Mouse (Mus musculus) stomach, embryonic 16.5 days (tissue): Measurements from ENCODE around the gene Lrba. TPM values are rescaled to one million over a fixed set of nuclear protein-coding genes. Genes with fewer than 3 reads are reported as not detected.
A peak's percentile ranks its signal among the peaks of the same experiment; 100 is the strongest.

Experiments used
- ATAC-seq: fragments of 200-750 bp; cut with Nextera tagmentation; 2 replicates; pipeline ENCODE4 v1.8.0; 2017; ENCODE audit warnings: moderate number of reproducible peaks, moderate TSS enrichment; ENCODE audit not compliant: insufficient read depth, low FRiP score
- H3K27ac ChIP-seq: fragments of 300-500 bp; sonication (generic); 2 replicates; pipeline ENCODE4 v1.5.1; 2014; ENCODE audit warnings: low read length
- H3K27me3 ChIP-seq: fragments of 300-500 bp; sonication (generic); 2 replicates; pipeline ENCODE4 v1.6.1; 2014; ENCODE audit warnings: low read length, control low read depth, mixed read lengths; ENCODE audit not compliant: control insufficient read depth, insufficient read depth
- H3K36me3 ChIP-seq: fragments of 300-500 bp; sonication (generic); 2 replicates; pipeline ENCODE4 v1.6.1; 2014; ENCODE audit warnings: low read length; ENCODE audit not compliant: control insufficient read depth, insufficient read depth
- H3K4me1 ChIP-seq: fragments of 300-500 bp; sonication (generic); 2 replicates; pipeline ENCODE4 v1.6.1; 2014; ENCODE audit warnings: low read length, control low read depth, mixed read lengths; ENCODE audit not compliant: control insufficient read depth, insufficient read depth
- H3K4me2 ChIP-seq: fragments of 300-500 bp; sonication (generic); 2 replicates; pipeline ENCODE4 v1.6.1; 2014; ENCODE audit warnings: low read depth, low read length, mixed read lengths
- H3K4me3 ChIP-seq: fragments of 300-500 bp; sonication (generic); replicated peaks from 2 replicates; pipeline ENCODE4 v1.5.1; 2014; ENCODE audit warnings: mild to moderate bottlenecking, low read length
- H3K9ac ChIP-seq: fragments of 300-500 bp; sonication (generic); 2 replicates; pipeline ENCODE4 v1.6.1; 2014; ENCODE audit warnings: low read length
- H3K9me3 ChIP-seq: fragments of 300-500 bp; sonication (generic); replicated peaks from 2 replicates; pipeline ENCODE4 v1.6.1; 2016; ENCODE audit warnings: low read length, control low read depth; ENCODE audit not compliant: control insufficient read depth
- WGBS: fragments of 180-500 bp; shearing (Covaris S2); extraction: QIAGEN DNeasy Blood & Tissue Kit; methylation state at CpG from one replicate; pipeline ENCODE4 v1.1.7; 2014; 5-methylcytosine and 5-hydroxymethylcytosine counted together
- polyA plus RNA-seq: library from polyadenylated mRNA; unstranded; fragments of >200 nt; fragmentation: Nextera tagmentation; extraction: Ambion mirVana; gene quantifications from 2 replicates; pipeline ENCODE4 v1.2.1, GENCODE M21; 2015

Gene Lrba
- polyA plus RNA-seq, 1 experiment from 2014 or later: 3.5 TPM

DNA sequence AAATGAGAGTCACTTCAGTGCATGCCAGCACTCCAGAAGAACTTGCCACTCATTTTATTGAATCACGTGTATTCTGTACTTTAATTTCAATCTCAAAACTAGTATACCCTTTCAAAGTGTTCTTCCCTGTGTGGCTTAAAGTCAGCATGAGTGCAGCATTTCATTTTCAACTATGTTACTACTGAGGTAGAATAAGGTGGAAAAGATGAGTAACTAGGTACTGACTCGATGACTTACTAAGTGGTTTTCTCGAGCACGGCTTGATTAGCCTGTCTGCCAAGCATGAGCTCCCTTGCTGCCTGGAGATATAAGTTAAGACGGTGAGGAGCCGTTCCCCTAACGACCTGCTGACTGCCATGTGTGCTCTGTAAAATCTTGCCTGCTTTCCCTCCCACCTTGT is 469.1 kb downstream of the Lrba start:
- no peak overlapping the region for H3K4me3 ChIP-seq
- WGBS: 79% methylated on average over 7 of the region's 7 CpGs
- no peak for ATAC-seq

DNA sequence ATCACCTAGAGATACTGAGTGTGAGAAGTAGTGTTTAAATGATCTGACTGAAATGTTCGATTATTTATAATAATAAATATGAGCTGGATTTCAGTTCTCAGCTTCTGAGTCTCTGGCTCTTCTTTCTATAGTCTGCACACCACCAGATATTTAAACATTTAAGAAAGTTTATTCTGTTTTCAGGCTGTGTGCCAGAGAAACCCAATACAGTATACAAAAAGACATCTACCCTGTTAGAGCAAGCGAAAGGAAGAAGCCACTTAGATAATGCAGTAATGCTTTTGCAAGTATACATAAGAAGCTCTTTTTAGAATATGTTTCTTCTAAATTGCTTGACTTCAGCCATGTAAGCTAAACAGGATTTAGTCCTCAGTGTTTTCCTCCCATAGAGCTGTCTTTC is 474.5 kb downstream of the Lrba start:
- Histone ChIP-seq H3K27me3 (no peaks in the 10 kb centered on the region), H3K4me2 (no peak overlapping the region), H3K9ac (no peak overlapping the region), H3K4me1 (peaks cover 3% of the 10 kb centered on the region; the same call in 1 of the 2 replicates), H3K4me3 (no peak overlapping the region), H3K27ac (no peak overlapping the region), H3K36me3 (no peaks in the 10 kb centered on the region), H3K9me3 (no peaks in the 10 kb centered on the region)
- no peak for ATAC-seq
- WGBS: 47% methylated on average over 2 of the region's 2 CpGs

More for the DNA sequence above, 469.1 kb downstream of the Lrba start:
- Histone ChIP-seq H3K27me3 (no peaks in the 10 kb centered on the region), H3K4me2 (no peak overlapping the region), H3K9me3 (no peaks in the 10 kb centered on the region), H3K27ac (no peak overlapping the region), H3K9ac (no peak overlapping the region), H3K36me3 (no peaks in the 10 kb centered on the region), H3K4me1 (0 out of 2 replicates have a peak, but pooled peaks cover 2% of the 10 kb centered on the region)

DNA sequence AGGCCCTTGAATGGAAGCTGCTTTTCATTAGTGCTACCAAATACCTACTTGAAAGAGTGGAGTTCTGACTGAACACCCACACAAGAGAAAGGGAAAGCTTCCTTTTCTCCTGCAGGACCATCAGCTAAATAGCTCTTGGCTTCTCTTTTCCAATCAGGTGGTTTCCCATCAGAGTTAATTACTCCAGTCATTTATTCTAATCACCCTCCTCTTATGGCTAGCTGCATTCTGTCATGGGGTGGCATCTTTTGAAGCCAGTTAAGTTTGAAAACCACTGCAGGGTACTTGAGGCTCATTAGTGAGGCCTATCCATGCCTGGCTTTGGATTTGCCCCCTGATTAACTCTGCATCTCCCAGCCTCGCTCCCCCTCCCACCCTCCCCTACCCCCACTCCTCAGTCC is 476.7 kb downstream of the Lrba start:
- H3K27ac ChIP-seq: no peak overlapping the region
- no peaks in the 10 kb centered on the region for H3K27me3 ChIP-seq
- no peaks in the 10 kb centered on the region for H3K36me3 ChIP-seq
- no peak for ATAC-seq
- 18% methylated on average over 1 of the region's 1 CpGs for WGBS
- H3K4me1 ChIP-seq: peaks cover 3% of the 10 kb centered on the region; the same call in 1 of the 2 replicates
- no peak overlapping the region for H3K4me2 ChIP-seq
- no peaks in the 10 kb centered on the region for H3K9me3 ChIP-seq
- no peak overlapping the region for H3K9ac ChIP-seq
- no peak overlapping the region for H3K4me3 ChIP-seq

DNA sequence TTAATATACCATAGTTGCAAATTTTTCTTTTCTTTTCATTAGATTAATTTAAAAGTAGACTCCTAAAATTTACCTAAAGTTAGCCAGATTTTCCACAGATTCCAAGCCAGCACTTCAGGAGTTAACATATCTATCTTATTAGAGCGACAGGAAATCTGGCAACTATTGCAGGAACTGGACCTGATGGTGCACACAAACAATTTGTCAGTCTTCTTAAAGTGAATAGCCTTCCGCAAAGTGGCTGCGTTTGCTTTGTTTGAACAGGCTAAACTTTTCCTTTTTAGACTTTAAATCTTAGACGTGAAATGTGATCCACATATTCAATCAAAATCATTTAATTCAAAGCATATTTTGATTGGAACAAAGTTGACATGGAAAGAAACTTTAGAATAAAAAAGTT is 485.0 kb downstream of the Lrba start:
- Histone ChIP-seq H3K9ac (no peak overlapping the region), H3K4me2 (no peak overlapping the region), H3K4me3 (no peak overlapping the region), H3K36me3 (no peaks in the 10 kb centered on the region), H3K27me3 (no peaks in the 10 kb centered on the region), H3K27ac (no peak overlapping the region), H3K4me1 (no peaks in the 10 kb centered on the region), H3K9me3 (no peaks in the 10 kb centered on the region)
- ATAC-seq: no peak
- 14% methylated on average over 4 of the region's 4 CpGs for WGBS

DNA sequence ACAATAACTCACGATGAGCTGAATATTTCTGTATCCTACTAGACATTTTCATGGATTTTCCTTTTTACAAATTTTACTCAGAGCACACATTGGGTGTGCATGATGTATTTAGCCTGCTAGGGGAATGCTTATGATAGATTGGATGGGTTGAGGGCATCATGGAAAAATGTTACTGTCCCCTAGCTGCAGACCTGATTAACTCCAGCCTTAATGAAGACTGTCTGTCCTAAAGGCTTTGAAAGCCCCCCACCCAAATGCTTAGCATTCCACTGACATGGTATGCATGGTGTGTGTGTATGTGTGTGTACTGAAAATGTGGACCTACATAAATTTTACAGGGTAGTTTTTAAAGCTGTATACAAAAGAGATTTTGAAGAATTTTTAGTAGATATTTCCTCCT is 487.1 kb downstream of the Lrba start:
- Histone ChIP-seq H3K4me3 (no peak overlapping the region), H3K36me3 (no peaks in the 10 kb centered on the region), H3K27me3 (no peaks in the 10 kb centered on the region), H3K27ac (no peak overlapping the region), H3K4me1 (no peaks in the 10 kb centered on the region), H3K9me3 (no peaks in the 10 kb centered on the region), H3K4me2 (no peak overlapping the region), H3K9ac (no peak overlapping the region)
- WGBS: 64% methylated on average over 1 of the region's 1 CpGs
- no peak for ATAC-seq

DNA sequence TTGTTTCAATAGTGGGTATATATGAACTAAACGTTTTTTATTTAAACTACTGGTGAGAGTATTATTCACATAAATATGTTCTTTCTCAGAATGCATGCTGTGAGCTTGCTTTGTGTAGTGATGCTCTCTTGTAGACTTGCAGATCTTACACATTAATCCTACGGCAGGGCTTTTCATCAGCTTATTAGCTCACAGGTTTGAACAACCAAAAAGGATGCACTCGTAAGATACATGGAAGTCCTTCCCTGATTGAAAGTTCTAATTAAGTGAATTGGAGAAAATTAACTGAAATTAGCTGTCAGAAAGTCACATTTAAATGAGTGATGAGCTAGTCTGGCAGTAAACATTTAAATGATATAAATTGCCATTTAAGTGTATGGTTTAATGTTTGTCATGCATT is 488.3 kb downstream of the Lrba start:
- H3K27ac ChIP-seq: no peak overlapping the region
- ATAC-seq: no peak
- 68% methylated on average over 3 of the region's 3 CpGs for WGBS
- no peak overlapping the region for H3K9ac ChIP-seq
- no peaks in the 10 kb centered on the region for H3K4me1 ChIP-seq
- H3K4me2 ChIP-seq: no peak overlapping the region
- H3K9me3 ChIP-seq: no peaks in the 10 kb centered on the region
- H3K36me3 ChIP-seq: no peaks in the 10 kb centered on the region
- no peak overlapping the region for H3K4me3 ChIP-seq
- no peaks in the 10 kb centered on the region for H3K27me3 ChIP-seq

DNA sequence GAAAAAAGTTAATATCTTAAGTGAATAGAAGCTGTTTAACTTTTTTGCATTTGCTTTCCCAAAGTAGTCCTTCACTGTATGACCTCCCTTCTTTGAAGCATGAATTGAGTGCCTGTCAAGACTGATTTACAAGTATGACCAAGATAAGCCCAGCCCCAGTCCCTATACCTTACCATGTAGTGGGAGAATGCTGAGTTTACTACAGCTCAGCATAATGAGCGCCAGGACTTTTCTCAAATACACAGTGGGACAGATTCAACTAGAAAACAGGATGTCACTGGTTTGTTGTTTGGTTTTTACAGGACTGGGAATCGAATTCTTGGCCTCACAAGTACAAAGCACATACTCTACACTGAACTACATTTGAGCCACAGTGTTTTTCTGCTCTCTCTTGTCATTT is 490.0 kb downstream of the Lrba start:
- H3K4me3 ChIP-seq: no peak overlapping the region
- H3K9me3 ChIP-seq: no peaks in the 10 kb centered on the region
- H3K4me2 ChIP-seq: no peak overlapping the region
- ATAC-seq: no peak
- no peaks in the 10 kb centered on the region for H3K4me1 ChIP-seq
- H3K27ac ChIP-seq: no peak overlapping the region
- 69% methylated on average over 2 of the region's 2 CpGs for WGBS
- H3K9ac ChIP-seq: no peak overlapping the region
- H3K27me3 ChIP-seq: no peaks in the 10 kb centered on the region
- no peaks in the 10 kb centered on the region for H3K36me3 ChIP-seq

DNA sequence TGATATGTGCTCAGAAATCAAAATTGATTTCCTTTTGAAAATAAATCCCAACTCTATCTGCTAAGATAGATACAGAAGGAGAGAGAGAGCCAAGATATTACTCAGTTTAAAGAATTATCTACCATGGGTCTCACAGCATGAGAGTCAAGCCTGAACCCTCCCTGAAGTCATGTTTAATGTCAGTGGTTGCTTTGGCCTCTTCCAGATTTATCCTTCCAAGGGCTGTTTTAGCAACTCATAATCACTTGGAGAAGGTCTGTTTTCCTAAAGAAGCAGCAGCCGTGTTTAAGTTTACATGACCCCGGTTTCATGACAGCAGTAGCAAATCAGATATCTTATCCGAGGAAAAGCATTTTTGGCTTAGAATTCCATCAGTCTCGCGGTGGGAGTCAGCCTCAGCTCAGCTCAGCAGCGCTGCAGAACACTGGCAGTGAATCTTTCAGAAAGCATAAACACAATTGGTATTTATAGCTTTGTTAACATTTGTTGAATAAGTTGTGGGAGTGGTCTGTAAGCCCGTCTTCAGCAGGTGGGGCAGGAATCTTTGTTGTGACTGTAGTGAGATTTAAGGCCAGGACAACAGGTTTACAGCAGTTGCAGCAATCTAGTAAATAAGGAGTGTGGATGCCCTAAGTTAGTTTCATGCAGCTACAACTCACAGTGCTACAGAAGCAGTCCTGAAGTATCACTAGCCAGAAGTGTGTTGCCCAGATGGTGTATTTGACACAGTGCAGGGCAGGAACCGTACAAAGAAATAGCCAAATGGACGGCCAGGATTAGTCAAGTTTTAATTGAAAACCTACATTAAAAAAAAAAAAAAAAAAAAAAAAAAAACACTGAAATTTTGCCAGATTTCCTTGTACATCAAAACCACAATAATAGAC is 499.2 kb downstream of the Lrba start:
- H3K4me1 ChIP-seq: peaks cover 12% of the 10 kb centered on the region; the same call in 1 of the 2 replicates
- H3K9ac ChIP-seq: no peak overlapping the region
- 0 out of 2 replicates have a peak overlapping the region, but pooled peaks have one; percentile 6 for H3K4me2 ChIP-seq
- no peaks in the 10 kb centered on the region for H3K27me3 ChIP-seq
- peak overlapping the region; percentile 49; the same call in 1 of the 2 replicates for H3K27ac ChIP-seq
- no peak overlapping the region for H3K4me3 ChIP-seq
- no peaks in the 10 kb centered on the region for H3K36me3 ChIP-seq
- H3K9me3 ChIP-seq: no peaks in the 10 kb centered on the region
- 20% methylated on average over 9 of the region's 9 CpGs for whole genome bisulfite sequencing
- ATAC-seq: peak; percentile 56; the same call in 1 of the 2 replicates

DNA sequence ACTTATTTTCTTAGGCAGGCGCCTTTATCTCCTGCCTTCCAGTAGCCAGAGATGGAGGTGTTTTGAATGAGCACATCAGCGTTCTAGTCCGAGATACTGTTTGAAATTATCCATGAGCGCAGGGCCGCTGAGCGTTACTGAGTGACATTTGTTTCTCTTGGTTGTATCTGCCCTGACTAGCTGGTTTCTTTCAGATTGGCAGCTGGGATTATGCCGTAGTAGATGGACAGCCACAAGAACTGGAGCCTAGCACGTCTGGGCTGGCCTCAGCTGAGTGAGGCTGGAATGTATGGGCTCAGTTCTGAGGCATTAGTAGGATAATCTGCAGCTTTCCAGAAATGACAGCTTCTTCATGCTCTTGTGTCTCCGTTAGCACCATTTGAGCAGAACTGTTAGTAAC is 500.6 kb downstream of the Lrba start:
- no peak overlapping the region for H3K4me3 ChIP-seq
- no peaks in the 10 kb centered on the region for H3K9me3 ChIP-seq
- H3K4me2 ChIP-seq: no peak overlapping the region

More for the DNA sequence above, 500.6 kb downstream of the Lrba start:
- peak overlapping the region; percentile 15; the same call in 1 of the 2 replicates for H3K27ac ChIP-seq
- 30% methylated on average over 9 of the region's 9 CpGs for WGBS
- H3K9ac ChIP-seq: no peak overlapping the region
- no peak for ATAC-seq
- peaks cover 12% of the 10 kb centered on the region; the same call in 1 of the 2 replicates for H3K4me1 ChIP-seq
- H3K36me3 ChIP-seq: no peaks in the 10 kb centered on the region
- H3K27me3 ChIP-seq: no peaks in the 10 kb centered on the region
